Mouse (Mus musculus) kidney, embryonic 16.5 days (tissue): ENCODE data around the gene Zfp771. TPM values are rescaled to one million over a fixed set of nuclear protein-coding genes. Genes with fewer than 3 reads are reported as not detected.

ENCODE experiments used
- ATAC-seq: fragments of 200-750 bp; cut with Nextera tagmentation; 2 replicates; pipeline ENCODE4 v1.8.0; 2017; ENCODE audit warnings: moderate TSS enrichment; ENCODE audit not compliant: low FRiP score, low TSS enrichment
- H3K27ac ChIP-seq: fragments of 300-500 bp; sonication (generic); 2 replicates; pipeline ENCODE4 v1.5.1; 2014; ENCODE audit warnings: low read length
- H3K27me3 ChIP-seq: fragments of 300-500 bp; sonication (generic); 2 replicates; pipeline ENCODE4 v1.6.1; 2014; ENCODE audit warnings: low read length, control low read depth, mixed read lengths; ENCODE audit not compliant: insufficient read depth
- H3K36me3 ChIP-seq: fragments of 300-500 bp; sonication (generic); 2 replicates; pipeline ENCODE4 v1.6.1; 2014; ENCODE audit warnings: low read length, control low read depth, mixed read lengths; ENCODE audit not compliant: insufficient read depth
- H3K4me1 ChIP-seq: fragments of 300-500 bp; sonication (generic); 2 replicates; pipeline ENCODE4 v1.6.1; 2014; ENCODE audit warnings: low read length, control low read depth, mixed read lengths; ENCODE audit not compliant: insufficient read depth
- H3K4me2 ChIP-seq: fragments of 300-500 bp; sonication (generic); replicated peaks from 2 replicates; pipeline ENCODE4 v1.6.1; 2014; ENCODE audit warnings: low read depth, low read length
- H3K4me3 ChIP-seq: fragments of 300-500 bp; sonication (generic); 2 replicates; pipeline ENCODE4 v1.5.1; 2014; ENCODE audit warnings: mild to moderate bottlenecking, low read length
- H3K9ac ChIP-seq: fragments of 300-500 bp; sonication (generic); replicated peaks from 2 replicates; pipeline ENCODE4 v1.6.1; 2014; ENCODE audit warnings: low read length
- H3K9me3 ChIP-seq: fragments of 300-500 bp; sonication (generic); 2 replicates; pipeline ENCODE4 v1.6.1; 2016; ENCODE audit warnings: low read length, control low read depth
- WGBS: fragments of 180-500 bp; shearing (Covaris S2); extraction: QIAGEN DNeasy Blood & Tissue Kit; methylation state at CpG from one replicate; pipeline ENCODE4 v1.1.7; 2014; 5-methylcytosine and 5-hydroxymethylcytosine counted together
- polyA plus RNA-seq: library from polyadenylated mRNA; unstranded; fragments of >200 nt; fragmentation: Nextera tagmentation; extraction: Ambion mirVana; gene quantifications from 2 replicates; pipeline ENCODE4 v1.2.1, GENCODE M21; 2015

Gene Zfp771
- polyA plus RNA-seq, 1 experiment from 2014 or later, result 64.3 TPM

GRCm38 (mm10) chr7:127262218-127262961, 18.3 kb downstream of the Zfp771 start:
- Histone ChIP-seq H3K27me3 (no peaks in the 10 kb centered on the region), H3K27ac (no peak overlapping the region), H3K4me2 (no peak overlapping the region), H3K4me3 (no peak overlapping the region), H3K9ac (no peak overlapping the region), H3K36me3 (peaks cover 8% of the 10 kb centered on the region; the same call in 1 of the 2 replicates), H3K9me3 (no peaks in the 10 kb centered on the region), H3K4me1 (peaks cover 18% of the 10 kb centered on the region)
- ATAC-seq, result no peak
- 73% methylated on average over 10 of the region's 10 CpGs for WGBS

GRCm38 (mm10) chr7:127263526-127263925, 19.5 kb downstream of the Zfp771 start:
- Histone ChIP-seq H3K36me3 (0 out of 2 replicates have a peak, but pooled peaks cover 3% of the 10 kb centered on the region), H3K4me3 (no peak overlapping the region), H3K4me2 (no peak overlapping the region), H3K9me3 (peaks cover 3% of the 10 kb centered on the region; the same call in 1 of the 2 replicates), H3K27me3 (no peaks in the 10 kb centered on the region), H3K9ac (no peak overlapping the region), H3K27ac (no peak overlapping the region), H3K4me1 (peaks cover 18% of the 10 kb centered on the region)
- 89% methylated on average over 3 of the region's 3 CpGs for WGBS
- no peak for ATAC-seq

GRCm38 (mm10) chr7:127270256-127270655, 26.2 kb downstream of the Zfp771 start:
- H3K27me3 ChIP-seq, result no peaks in the 10 kb centered on the region
- no peak overlapping the region for H3K9ac ChIP-seq
- H3K36me3 ChIP-seq, result peaks cover 40% of the 10 kb centered on the region
- H3K4me1 ChIP-seq, result peaks cover 16% of the 10 kb centered on the region; the same call in 1 of the 2 replicates
- H3K9me3 ChIP-seq, result peaks cover 7% of the 10 kb centered on the region
- no peak for ATAC-seq
- no peak overlapping the region for H3K4me3 ChIP-seq
- no peak overlapping the region for H3K4me2 ChIP-seq
- no peak overlapping the region for H3K27ac ChIP-seq
- 92% methylated on average over 2 of the region's 2 CpGs for WGBS

GRCm38 (mm10) chr7:127270666-127271065, 26.6 kb downstream of the Zfp771 start:
- no peak for ATAC-seq
- no peak overlapping the region for H3K4me3 ChIP-seq
- H3K4me2 ChIP-seq, result no peak overlapping the region
- peaks cover 7% of the 10 kb centered on the region for H3K9me3 ChIP-seq
- WGBS, result 94% methylated on average over 5 of the region's 5 CpGs
- no peaks in the 10 kb centered on the region for H3K27me3 ChIP-seq
- H3K9ac ChIP-seq, result no peak overlapping the region
- peaks cover 40% of the 10 kb centered on the region for H3K36me3 ChIP-seq
- H3K27ac ChIP-seq, result no peak overlapping the region
- H3K4me1 ChIP-seq, result peaks cover 16% of the 10 kb centered on the region; the same call in 1 of the 2 replicates

- 95% methylated on average over 4 of the region's 4 CpGs for WGBS
- no peak overlapping the region for H3K27ac ChIP-seq
- peak overlapping the region; percentile 6; the same call in 1 of the 2 replicates for H3K4me3 ChIP-seq
- peaks cover 7% of the 10 kb centered on the region for H3K9me3 ChIP-seq
- peaks cover 40% of the 10 kb centered on the region for H3K36me3 ChIP-seq
- no peak overlapping the region for H3K4me2 ChIP-seq
- H3K4me1 ChIP-seq, result peaks cover 17% of the 10 kb centered on the region; the same call in 1 of the 2 replicates
- H3K27me3 ChIP-seq, result no peaks in the 10 kb centered on the region
- no peak for ATAC-seq
- H3K9ac ChIP-seq, result no peak overlapping the region
These were observed 27.0 kb downstream of the Zfp771 start for GRCm38 (mm10) chr7:127271093-127271492.

- WGBS, result 95% methylated on average over 15 of the region's 15 CpGs
- Histone ChIP-seq H3K36me3 (peaks cover 40% of the 10 kb centered on the region), H3K4me3 (peak overlapping the region; percentile 93), H3K9ac (0 out of 2 replicates have a peak overlapping the region, but pooled peaks have one; percentile 94), H3K4me2 (peak overlapping the region; percentile 86), H3K4me1 (peaks cover 31% of the 10 kb centered on the region), H3K9me3 (peaks cover 7% of the 10 kb centered on the region), H3K27me3 (no peaks in the 10 kb centered on the region), H3K27ac (no peak overlapping the region)
- ATAC-seq, result no peak
These were observed 28.5 kb downstream of the Zfp771 start for GRCm38 (mm10) chr7:127272566-127272965.

GRCm38 (mm10) chr7:127273118-127273923, 29.2 kb downstream of the Zfp771 start:
- Histone ChIP-seq H3K9ac (peak overlapping the region; percentile 94), H3K9me3 (peaks cover 6% of the 10 kb centered on the region), H3K27ac (peak overlapping the region; percentile 92), H3K36me3 (peaks cover 38% of the 10 kb centered on the region), H3K27me3 (no peaks in the 10 kb centered on the region), H3K4me3 (peak overlapping the region; percentile 93), H3K4me1 (peaks cover 36% of the 10 kb centered on the region), H3K4me2 (peak overlapping the region; percentile 86)
- 10% methylated on average over 49 of the region's 50 CpGs for WGBS
- peak; percentile 71 for ATAC-seq

GRCm38 (mm10) chr7:127273925-127274789, 30.1 kb downstream of the Zfp771 start, which contains the start of gene Sephs2:
Gene Sephs2, minus strand, starts transcription at chr7:127274055.
- H3K4me3 ChIP-seq, result peak within 1 kb of the TSS; percentile 93
- peak within 1 kb of the TSS; percentile 94 for H3K9ac ChIP-seq
- peak; percentile 86 for ATAC-seq
- WGBS, result 1% methylated on average over 39 of the region's 39 CpGs
- H3K27me3 ChIP-seq, result no peaks in the 10 kb centered on the region
- H3K27ac ChIP-seq, result peak within 1 kb of the TSS; percentile 92
- H3K9me3 ChIP-seq, result peaks cover 2% of the 10 kb centered on the region; the same call in 1 of the 2 replicates
- H3K36me3 ChIP-seq, result peaks cover 31% of the 10 kb centered on the region
- peaks cover 39% of the 10 kb centered on the region for H3K4me1 ChIP-seq
- H3K4me2 ChIP-seq, result peak within 1 kb of the TSS; percentile 86

GRCm38 (mm10) chr7:127276519-127276961, 32.5 kb downstream of the Zfp771 start:
- peak; percentile 20; the same call in 1 of the 2 replicates for ATAC-seq
- 21% methylated on average over 5 of the region's 5 CpGs for WGBS
- Histone ChIP-seq H3K9me3 (peaks cover 2% of the 10 kb centered on the region; the same call in 1 of the 2 replicates), H3K36me3 (peaks cover 11% of the 10 kb centered on the region), H3K4me1 (peaks cover 39% of the 10 kb centered on the region), H3K4me3 (no peak overlapping the region), H3K4me2 (no peak overlapping the region), H3K9ac (0 out of 2 replicates have a peak overlapping the region, but pooled peaks have one; percentile 12), H3K27ac (peak overlapping the region; percentile 85), H3K27me3 (no peaks in the 10 kb centered on the region)
